In genomic region chr12:84727434-84727833, GRCm38 (mm10) we compare ENCODE assay signal across 20 mouse cellular contexts. TPM values are rescaled to one million over a fixed set of nuclear protein-coding genes. Genes with fewer than 3 reads are reported as not detected.
"Had no signal": no experiment of that assay in that cellular context is flagged by ENCODE, and none has a peak within 500 bp of the region (broad histone marks: within the 10 kb centered on the region; RNA-seq: fewer than 3 reads in every experiment).

No protein-coding gene starts in this region.

- DNase-seq: lung, adult 2 months; lung, postnatal 14 days; lung, postnatal 36 days; right cerebral cortex, postnatal 14 days; thymus, adult 2 months; thymus, postnatal 25 days; thymus, postnatal 4 days had no signal

- H3K36me3 ChIP-seq: lung, embryonic 15.5 days; midbrain, embryonic 13.5 days; midbrain, embryonic 15.5 days; neural tube, embryonic 12.5 days; stomach, embryonic 15.5 days had no signal

- H3K9me3 ChIP-seq: lung, embryonic 15.5 days; midbrain, embryonic 13.5 days; midbrain, embryonic 15.5 days; neural tube, embryonic 12.5 days; stomach, embryonic 15.5 days had no signal

- ATAC-seq: lung, postnatal 0 days; midbrain, embryonic 13.5 days; midbrain, embryonic 15.5 days had no signal

- H3K9ac ChIP-seq: lung, embryonic 15.5 days; midbrain, embryonic 13.5 days; midbrain, embryonic 15.5 days; neural tube, embryonic 12.5 days; stomach, embryonic 15.5 days had no signal

- H3K27ac ChIP-seq: lung, embryonic 15.5 days; macrophage; midbrain, embryonic 13.5 days; midbrain, embryonic 15.5 days; neural tube, embryonic 12.5 days; stomach, embryonic 15.5 days; stomach, postnatal 0 days had no signal

- H3K4me1 ChIP-seq: lung, embryonic 15.5 days; megakaryocyte, embryonic 14.5 days; midbrain, embryonic 13.5 days; midbrain, embryonic 15.5 days; neural tube, embryonic 12.5 days; stomach, embryonic 15.5 days had no signal

- H3K27me3 ChIP-seq: lung, embryonic 15.5 days; midbrain, embryonic 13.5 days; midbrain, embryonic 15.5 days; neural tube, embryonic 12.5 days; stomach, embryonic 15.5 days had no signal

- H3K4me3 ChIP-seq: lung, embryonic 15.5 days; megakaryocyte, embryonic 14.5 days; midbrain, embryonic 13.5 days; midbrain, embryonic 15.5 days; neural tube, embryonic 12.5 days; stomach, embryonic 15.5 days had no signal

- H3K4me2 ChIP-seq: lung, embryonic 15.5 days; midbrain, embryonic 11.5 days; midbrain, embryonic 13.5 days; midbrain, embryonic 15.5 days; neural tube, embryonic 12.5 days; stomach, embryonic 15.5 days had no signal

RNA-seq across cellular contexts. Expression of gene Syndig1l, which starts 28.8 kb away (rescaled TPM):
- total RNA-seq: megakaryocyte progenitor cell, adult 5-6 weeks; monocyte, adult 5-6 weeks; neutrophil, adult 5-6 weeks had no signal
- polyA plus RNA-seq: lung, adult 2 months; lung, embryonic 15.5 days; lung, postnatal 0 days; stomach, postnatal 0 days had no signal
